Mouse (Mus musculus) MEL-GATA-1-ER (cell line): ENCODE results near the gene Ptprb.

ENCODE experiments used
- DNase-seq: peaks from one replicate; pipeline ENCODE4 v3.0.0-alpha.2; 2012; ENCODE audit warnings: low read depth; ENCODE audit errors: extremely low read depth

The Ptprb gene

DNA sequence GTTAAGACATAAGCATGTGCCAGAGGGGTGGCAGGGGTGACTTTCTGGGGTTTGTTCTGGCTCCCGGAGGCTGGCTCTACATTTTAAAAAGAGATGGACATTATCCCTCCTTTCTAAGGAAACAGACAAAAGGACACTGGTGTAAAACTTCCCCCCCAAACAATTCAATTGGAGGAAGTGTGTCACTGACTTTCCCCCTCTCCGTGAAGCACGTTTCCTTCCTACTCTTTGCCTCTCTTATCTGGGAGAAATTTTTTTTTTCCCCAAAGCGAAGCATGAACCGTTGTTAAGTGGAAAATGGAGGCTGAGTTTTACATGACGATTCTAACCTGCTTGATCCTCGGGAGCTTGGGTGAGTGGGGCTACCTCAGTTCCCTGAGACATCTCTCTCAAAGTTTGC is at the start of gene Ptprb:
Gene Ptprb, plus strand, starts transcription at position 244 of the 400 bp plus-strand sequence.
- DNase-seq: no peak

DNA sequence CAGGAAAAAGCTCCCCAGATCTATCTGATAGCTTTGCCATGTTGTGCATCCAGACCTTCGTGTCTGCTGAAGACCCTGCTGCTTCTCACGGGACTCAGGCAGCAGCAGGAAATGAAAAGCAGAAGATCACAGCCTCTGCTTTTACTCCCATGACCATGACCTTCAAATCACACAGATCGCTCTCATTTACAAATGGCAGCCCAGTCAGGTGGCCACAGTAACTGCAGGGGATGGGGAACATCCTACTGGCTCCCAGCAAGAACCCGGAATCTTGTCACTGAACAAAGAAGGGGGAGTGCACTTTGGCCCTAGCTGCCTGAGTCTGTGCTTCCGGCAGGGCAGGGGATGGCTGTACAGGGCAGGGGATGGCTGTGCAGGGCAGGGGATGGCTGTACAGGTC is 40.0 kb upstream of the Ptprb start:
- no peak for DNase-seq

DNA sequence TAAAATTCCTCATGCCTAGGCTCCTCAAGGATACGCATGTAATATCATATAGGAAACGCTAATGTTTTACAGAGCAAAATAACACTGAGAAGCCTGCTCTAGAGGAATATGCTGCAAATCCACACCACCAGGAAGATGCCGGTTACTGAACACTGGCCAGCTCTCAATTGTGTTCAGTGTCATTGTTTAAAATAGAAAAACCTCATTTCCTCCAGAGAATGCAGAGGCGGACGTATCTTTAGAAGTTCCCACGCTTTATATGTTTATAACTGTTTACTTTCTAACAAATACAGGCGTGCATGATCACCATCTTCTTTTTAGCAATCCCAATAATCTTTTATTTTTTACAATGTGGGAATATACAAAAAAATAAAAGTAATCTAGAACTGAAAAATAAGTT is 33.1 kb upstream of the Ptprb start:
- DNase-seq: no peak

DNA sequence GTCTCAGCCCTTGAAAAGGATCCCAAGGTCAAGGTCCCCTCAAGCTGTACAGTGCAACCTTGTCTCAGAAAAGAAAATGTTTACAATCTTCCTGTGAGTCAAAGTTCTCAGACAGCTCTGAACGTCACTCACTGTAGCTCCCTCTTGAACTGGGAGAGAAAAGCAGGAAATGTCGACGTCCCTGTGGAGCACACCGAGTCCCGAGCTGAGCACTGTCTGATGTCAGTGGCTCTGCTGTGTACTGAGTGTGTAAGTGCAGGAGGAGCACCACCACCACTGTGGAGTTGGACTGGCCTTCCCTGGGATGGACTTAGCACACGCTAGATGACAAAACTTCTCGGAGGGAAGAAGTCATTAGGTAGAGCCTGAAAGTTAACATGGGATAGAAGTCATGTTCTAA is 31.9 kb upstream of the Ptprb start:
- DNase-seq: no peak

DNA sequence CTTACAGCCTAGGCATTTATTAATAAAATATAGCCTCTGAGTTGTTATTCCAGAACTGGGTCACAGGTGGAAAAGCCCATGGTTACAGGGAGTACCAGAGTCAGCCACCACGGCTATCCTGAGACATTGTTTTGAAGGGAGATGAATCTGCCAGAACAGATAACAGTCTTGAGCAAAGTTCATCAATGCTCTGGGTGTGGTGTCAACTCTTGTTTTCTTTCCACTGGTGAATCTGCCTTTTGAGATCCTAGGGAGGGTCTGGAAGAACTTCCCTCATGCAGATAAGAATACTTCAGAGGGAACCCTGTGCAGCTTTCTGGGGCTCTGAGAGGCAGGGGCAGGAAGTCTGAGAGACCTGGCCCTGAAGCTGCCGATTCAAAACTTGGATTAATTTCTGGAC is 29.7 kb upstream of the Ptprb start:
- no peak for DNase-seq

DNA sequence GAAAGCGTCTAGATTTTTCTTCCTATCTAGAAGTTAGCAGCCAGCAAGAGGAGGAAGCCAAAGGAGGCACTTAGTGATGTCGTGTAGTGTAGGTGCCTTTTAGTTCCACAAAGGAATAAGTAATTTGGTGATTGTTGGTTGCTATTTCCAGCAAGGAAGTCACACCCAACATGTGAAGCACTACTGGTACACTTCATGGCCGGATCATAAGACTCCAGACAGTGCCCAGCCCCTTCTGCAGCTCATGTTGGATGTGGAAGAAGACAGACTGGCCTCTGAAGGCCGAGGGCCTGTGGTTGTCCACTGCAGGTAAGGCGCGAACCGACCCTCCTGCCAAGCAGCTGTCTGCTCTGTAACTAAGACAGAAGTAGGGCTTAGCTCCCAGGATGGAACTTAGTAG is 22.7 kb upstream of the Ptprb start:
- no peak for DNase-seq

DNA sequence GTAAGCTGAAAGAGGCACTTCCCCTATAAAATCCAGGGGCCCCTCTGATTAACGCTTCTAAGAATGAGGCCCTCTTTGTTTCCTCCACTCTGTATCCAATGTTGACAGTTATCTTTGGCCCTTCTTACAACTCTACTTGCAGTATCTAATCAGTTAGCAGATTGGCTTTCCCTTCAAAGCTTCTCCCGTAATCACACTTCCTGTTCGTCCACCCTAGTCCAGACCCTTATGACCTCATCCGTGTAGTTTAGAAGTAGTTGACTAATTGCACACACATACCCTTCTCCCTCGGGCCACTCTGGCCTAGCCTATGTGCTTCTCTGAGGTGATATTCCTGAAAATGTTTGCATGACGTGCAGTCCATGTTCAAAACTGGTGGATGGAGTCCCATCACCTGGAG is 21.4 kb upstream of the Ptprb start:
- DNase-seq: no peak

DNA sequence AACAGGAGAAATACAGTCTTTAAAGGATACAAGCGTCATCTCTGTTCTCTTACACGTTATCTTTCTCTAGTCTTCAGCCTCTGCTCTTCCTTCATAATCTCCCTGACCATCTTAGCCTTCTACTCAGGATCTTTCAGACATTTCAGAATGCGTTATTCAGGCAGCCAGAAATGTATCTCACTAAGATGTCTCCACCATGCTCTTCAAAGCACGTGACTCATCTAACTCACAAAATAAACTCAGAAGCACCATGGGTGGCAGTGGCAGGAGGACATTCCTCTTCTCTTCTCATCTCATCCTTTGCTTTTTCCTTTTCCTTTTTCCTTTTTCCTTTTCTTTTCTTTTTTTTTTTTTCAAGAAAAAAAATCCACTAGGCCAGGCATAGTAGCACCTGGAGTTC is 16.0 kb upstream of the Ptprb start:
- no peak for DNase-seq

DNA sequence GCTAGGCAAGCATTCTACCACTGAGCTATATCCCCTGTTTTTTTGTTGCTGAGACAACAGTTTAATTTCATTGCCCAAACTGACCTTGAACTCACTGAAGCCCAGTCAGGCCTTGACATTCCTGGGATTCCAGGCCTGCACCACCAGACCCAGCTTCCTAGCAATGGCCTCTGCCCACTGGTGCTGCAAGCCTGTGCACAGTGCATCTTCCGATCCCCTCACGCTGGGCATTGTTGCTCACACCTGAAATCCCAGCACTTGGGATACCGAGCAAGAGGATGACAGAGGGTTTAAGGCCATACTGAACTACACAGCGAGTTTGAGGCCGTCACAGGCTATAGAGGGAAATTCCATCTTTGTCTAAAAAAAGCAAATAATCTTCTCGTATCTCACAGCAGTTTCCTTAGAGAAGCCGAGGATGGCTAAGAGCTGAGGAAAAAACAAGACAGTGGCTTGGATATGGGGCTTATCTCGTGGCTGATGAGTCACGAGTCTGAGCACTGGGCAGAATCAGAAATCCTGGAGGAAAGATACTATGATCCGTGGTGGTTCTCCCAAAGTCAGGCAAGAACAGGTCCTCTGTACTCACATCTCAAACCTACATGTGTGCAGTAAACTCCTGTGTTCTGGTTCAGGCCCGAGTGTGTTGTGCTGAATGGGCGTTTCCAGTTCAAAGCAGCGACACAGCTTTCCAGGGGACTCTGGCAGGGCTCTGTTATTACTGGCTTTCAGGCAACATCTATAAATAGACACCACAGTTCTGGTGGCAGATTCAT is 14.5 kb upstream of the Ptprb start:
- no peak for DNase-seq

DNA sequence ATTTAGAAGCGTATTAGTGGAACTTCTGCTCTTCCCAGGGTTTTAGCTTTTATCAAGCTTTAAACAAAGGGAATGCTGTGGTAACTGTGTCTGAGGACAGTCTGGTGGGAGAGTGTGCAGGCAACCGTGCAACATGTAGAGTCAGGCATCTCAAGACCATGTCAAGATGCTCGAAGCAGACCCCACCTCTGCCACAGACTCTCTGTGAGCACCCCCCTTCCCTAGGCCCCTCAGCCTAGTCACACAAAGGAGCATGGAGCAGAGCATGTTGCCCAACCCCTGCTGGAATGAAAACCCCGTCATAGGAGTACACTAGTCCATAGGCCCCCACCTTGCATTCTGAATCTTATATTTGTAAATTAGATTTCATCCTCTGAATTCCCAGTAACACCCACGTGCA is 13.8 kb upstream of the Ptprb start:
- DNase-seq: no peak

DNA sequence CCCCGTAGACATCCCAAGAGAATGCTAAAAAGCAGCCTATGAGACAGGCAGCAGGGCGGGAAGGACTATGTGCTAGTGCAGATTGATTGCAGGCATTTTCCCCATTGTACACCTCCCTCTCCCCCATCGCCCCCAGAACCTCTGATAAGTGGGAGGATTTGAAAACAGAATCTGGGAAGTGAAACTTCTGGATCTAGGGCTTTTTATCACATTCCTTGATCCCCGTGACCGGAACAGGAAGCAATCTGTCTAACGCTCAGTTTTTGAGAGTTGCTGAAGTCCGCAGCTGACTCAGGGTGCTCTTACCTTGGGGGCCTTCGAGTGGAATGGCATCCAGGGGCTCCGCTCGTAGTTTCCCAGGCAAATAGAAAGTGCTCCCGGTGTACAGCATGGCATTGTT is 10.8 kb upstream of the Ptprb start:
- DNase-seq: no peak

DNA sequence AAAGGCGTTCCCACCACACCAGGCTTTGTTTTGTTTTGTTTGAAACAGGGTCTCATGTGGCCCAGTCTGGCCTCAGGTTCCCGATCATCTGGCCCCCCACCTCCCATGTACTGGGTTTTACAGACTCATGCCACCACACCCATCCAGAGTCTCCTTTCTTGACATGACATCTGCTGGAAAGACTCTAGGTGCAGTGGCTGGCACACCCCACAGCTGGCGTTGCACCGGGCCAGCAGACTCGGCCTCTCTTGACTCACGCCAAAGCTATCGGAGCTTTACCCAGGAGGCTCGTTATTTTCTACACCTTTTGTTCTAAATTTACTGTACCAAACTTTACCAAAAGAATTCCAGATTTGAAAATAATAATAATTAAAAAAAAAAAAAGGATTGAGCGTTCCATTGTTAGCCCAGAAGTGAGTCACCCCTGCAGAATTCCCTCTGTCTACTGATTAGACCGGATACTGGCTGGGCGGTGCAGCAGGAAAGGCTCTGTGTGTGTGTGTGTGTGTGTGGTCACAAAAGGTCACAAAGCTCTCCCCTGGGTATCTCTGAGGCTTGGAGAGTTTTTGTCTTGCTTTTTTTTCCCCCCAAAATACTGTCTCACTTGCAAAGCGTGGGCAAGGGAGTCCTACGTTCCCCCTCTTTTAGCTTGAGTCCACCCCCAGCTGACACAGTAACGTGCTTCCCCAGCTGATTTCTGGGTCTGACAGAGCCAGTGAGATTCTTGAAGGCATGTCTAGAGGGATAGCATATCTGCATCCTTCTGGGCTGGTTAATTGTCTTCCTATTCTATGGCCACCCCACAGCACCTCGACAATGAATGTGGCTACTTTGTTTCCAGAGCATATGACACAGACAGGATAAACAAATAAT is 8.5 kb upstream of the Ptprb start:
- no peak for DNase-seq

DNA sequence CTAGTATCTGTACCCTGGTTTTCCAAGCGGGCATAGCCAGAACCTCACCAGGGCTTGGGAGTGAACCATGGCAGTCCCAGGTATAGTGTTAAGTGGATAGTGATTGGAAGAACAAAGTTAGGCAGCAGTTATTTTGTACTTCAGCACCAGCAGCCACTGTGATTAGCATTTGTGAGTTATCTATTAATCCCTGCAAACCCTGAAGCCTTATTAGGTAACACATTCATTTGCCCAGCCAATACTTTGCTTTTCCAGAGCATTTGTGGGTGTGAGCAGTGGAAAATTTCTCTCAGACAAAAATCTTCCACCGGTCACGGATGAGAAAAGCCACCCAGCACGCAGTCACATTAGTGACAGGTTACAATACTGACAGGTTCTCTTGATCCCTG is 7.9 kb upstream of the Ptprb start:
- no peak for DNase-seq

DNA sequence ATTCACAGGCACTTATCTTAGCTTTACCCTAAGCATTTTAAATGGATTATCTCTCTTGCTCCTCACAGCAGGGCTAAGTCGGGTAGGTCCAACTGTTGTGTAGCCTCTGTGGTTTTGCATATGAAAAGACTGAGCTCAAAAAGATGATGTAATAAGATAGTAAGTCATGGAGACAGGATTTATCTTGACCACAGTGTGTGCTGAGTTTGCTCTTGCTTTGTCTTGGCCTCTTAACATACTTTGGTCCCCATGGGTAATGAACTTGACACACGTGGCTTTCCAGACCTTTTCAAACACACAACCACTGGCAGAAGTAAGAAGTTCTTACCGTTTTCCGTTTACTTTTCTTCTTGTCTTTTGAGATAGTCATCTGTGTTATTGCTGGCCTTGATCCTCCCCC is 7.0 kb upstream of the Ptprb start:
- DNase-seq: no peak

DNA sequence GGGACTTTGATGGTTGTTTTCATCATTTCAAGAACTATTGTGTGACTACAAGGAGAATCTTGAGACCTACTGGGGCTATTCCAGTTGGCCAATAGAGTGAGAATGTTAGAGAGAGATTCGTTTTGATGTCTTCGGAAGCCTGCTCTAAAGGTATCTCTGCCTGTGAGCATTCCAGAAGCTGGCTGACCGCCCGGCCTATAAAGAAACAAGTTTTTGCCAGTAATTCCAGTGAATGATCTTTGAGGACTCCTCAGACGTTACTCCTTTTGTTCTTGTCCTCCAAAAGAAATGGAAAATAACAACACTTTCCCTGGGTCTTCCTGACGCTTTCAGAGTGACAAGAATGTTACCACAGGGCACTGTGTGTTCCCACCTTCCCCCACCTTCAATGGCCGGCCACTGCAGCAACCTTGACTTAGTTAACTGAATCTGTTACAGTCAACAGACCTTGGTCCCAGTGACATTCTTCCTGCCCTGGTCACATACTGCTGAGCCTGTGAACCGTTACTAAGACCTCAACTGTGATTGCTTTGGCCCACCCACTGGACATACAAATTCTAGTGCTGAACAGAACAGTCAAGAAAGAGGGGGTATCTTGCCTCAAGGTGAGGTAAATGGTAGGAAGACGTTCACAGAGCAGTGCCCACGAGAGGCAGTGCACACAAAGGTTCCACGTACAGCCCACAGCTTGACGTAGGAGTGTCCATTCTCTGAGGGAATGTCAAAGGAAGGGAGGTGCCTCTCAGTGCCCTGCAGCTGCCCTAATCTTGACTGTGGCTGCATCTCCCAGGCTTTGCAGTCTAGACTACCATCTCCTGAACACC is 4.5 kb upstream of the Ptprb start:
- no peak for DNase-seq

DNA sequence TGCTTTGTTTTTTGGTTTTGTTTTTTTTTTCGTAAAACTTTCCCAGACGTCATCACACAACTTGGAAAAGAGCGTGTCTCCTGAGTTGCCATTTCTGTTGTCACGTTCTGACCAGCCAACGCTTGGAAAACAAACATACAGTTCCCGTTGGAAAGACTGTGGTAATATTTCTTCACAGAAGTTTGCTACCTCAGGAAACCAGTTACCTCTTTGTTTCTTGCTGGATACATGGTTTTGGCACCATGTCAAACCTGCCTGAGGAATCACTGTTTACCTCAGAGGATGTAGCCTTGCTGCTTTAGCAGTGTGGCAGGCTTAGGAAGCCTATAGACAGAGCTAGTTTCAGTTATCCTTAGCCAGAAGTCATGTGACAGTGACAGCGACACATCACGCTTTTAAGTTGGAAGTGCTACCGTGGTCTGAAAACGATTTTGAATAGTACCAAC is 3.8 kb upstream of the Ptprb start:
- no peak for DNase-seq

DNA sequence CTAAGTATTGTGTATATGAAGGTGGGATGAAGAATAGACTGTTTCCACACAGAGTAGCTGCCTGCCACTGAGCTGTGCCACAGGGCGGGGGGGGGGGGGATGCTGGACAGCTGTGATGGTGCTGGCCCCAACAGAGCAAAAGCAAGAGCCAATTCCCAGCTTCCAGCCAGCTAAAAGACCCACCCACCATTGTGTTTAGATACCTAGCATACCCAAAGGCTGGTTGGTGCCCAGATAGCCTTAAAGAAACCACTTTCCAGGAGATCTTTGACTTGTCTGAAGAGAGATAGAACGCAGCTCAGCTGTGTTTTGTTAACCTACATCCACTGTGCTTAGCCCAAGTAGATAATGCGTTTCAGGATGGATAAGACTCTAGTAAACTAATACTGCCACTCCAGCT is 3.2 kb upstream of the Ptprb start:
- DNase-seq: no peak

DNA sequence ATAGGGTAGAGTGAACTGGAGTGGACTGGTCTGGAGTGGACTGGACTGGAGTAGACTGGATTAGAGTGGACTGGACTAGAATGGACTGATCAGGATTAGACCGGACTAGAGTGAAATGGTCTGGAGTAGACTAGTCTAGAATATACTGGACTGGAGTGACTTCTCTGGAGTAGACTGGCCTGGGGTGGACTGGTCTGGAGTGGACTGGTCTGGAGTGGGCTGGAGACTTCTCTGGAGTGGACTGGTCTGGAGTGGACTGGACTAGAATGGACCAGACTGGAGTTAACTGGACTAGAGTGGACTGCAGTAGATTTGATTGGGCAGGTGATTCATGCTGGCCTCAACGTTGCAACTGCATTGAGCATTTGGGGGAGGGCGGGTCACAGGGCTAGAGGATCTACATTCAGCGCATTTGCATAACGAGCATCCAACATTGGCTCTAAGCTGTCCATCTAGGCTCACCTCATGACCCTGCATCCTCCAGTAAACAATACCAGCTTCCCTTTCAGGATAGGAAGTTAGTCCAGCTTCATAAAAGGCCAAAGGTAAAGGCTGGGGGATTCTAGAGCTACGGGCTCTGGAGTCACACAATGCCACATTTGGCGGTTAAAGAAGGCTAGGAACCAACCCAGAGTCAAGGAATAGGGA is 11.5 kb downstream of the Ptprb start:
- no peak for DNase-seq

DNA sequence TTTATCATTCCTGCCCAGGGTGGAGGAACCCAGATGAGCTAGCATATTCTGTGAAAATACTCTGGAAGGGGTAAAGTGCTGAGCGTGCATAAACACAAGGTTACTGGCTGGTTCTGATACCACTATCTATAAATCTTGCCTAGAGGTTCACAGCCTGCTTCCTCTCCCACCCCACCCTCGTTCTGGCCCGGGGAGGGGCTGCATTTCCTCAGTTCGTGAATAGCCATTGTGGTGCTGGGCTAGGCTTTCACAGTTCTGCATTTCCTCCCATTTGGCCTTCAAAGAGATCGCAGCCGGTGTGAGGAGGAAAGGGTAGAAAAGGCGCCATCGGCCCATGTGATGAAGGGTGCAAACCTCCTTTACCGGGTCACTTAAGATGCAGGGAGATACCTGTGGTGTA is 12.8 kb downstream of the Ptprb start:
- DNase-seq: no peak

DNA sequence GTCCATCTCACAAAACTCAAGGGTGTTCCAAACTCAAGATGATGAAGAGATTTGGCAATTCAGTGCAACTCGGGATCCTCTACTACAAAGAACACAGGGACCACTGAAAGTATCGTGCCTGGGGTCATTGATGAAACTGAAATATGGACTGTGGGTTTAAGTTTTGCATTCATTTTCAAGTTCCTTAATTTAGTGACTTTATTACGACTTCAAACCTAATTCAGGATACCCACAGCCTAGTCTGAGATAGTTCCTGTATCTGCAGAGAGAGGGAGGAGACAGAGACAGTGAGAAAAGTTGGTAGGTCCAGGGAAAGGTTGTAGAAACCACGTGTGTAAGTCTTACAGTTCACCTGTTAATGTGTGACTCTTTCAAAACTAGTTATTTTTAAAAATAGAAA is 15.2 kb downstream of the Ptprb start:
- no peak for DNase-seq

DNA sequence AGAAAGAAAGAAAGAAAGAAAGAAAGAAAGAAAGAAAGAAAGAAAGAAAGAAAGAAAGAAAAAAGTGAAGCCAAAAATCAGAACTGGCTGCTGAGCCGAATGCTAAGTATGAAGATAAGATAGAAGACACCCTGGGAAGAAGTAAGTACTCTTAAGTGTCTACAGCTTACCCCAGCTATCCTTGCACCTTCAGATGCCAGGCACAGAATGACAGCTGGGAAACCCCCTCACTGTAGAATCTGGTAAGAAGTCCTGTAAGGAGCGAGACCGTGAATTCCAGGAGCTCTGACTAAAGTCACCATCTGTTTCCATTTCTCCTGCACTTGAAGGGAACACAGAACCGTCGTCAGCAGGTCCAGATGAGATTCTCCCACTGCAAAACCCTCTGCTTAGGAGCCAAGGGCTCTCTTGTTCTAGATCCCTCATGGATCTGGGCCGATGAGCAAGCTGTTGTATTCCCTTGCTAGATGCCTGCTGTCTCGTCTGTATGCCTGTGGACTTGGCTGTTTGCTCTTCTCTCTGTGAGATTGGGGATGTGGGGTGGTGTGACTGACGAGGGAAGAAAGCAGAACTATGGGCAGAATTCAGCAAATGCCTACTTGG is 15.9 kb downstream of the Ptprb start:
- no peak for DNase-seq
